Mouse (Mus musculus): ENCODE data around the gene Tmigd3. TPM values are rescaled to one million over a fixed set of nuclear protein-coding genes. Genes with fewer than 3 reads are reported as not detected.

The Tmigd3 gene
- polyA plus RNA-seq, 2 experiments, result 0.09 to 0.11 TPM

DNA sequence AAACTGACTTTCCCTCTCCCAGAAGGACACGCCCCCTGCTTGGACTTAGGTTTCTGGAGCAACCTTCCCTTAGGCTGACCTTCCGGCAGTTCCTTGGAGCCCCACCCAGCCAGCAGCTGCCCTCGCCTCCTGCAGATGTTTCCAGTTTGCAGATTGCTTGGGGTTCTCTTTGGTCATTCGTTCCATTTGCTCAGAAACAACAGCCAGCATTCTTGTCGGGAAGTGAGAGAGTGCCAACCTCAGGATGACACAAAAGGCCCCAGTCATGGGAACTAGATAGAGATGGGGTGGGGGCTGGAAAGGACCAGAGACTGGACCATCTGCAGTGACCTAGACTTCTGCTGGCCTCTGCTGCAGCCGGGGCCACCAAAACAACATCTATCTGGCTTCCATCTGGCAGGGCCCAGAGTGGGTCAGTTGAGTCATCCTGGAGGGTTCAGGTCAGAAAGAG, 23.3 kb downstream of the Tmigd3 start:
- H3K36me3 ChIP-seq (replicated peaks; ENCODE audit: control insufficient read depth, insufficient read depth, low read depth), result no peaks in the 10 kb centered on the region
- no peaks in the 10 kb centered on the region for H3K27me3 ChIP-seq (ENCODE audit: control insufficient read depth, insufficient read depth, low read length)
- H3K4me2 ChIP-seq (ENCODE audit: low read depth), result no peak overlapping the region; the same call in 1 of the 2 replicates
- no peak overlapping the region for H3K27ac ChIP-seq
- H3K4me1 ChIP-seq (replicated peaks; ENCODE audit: control insufficient read depth in 2 of 2, insufficient read depth in 2 of 2, low read length in 1 of 2), result peaks cover 14 to 35% of the 10 kb centered on the region in 2 experiments
- ATAC-seq (ENCODE audit: insufficient read depth) (no peak), DNase-seq (ENCODE audit: low read depth in 3 of 3, low spot score in 3 of 3) (no peak)
- no peak overlapping the region for H3K9ac ChIP-seq (replicated peaks)
- 26% methylated on average over 6 of the region's 6 CpGs for WGBS (ENCODE audit: insufficient replicate concordance)
- no peak overlapping the region for H3K4me3 ChIP-seq (ENCODE audit: insufficient read depth in 1 of 2, low read depth in 2 of 2, low read length in 2 of 2)
- H3K9me3 ChIP-seq (ENCODE audit: control insufficient read depth, low read length), result no peaks in the 10 kb centered on the region
- TF ChIP-seq CTCF (IDR thresholded peaks at IDR 0.05; ENCODE audit: low read depth) (no peak), EP300 (IDR thresholded peaks at IDR 0.05; ENCODE audit: low read depth) (no peak)

DNA sequence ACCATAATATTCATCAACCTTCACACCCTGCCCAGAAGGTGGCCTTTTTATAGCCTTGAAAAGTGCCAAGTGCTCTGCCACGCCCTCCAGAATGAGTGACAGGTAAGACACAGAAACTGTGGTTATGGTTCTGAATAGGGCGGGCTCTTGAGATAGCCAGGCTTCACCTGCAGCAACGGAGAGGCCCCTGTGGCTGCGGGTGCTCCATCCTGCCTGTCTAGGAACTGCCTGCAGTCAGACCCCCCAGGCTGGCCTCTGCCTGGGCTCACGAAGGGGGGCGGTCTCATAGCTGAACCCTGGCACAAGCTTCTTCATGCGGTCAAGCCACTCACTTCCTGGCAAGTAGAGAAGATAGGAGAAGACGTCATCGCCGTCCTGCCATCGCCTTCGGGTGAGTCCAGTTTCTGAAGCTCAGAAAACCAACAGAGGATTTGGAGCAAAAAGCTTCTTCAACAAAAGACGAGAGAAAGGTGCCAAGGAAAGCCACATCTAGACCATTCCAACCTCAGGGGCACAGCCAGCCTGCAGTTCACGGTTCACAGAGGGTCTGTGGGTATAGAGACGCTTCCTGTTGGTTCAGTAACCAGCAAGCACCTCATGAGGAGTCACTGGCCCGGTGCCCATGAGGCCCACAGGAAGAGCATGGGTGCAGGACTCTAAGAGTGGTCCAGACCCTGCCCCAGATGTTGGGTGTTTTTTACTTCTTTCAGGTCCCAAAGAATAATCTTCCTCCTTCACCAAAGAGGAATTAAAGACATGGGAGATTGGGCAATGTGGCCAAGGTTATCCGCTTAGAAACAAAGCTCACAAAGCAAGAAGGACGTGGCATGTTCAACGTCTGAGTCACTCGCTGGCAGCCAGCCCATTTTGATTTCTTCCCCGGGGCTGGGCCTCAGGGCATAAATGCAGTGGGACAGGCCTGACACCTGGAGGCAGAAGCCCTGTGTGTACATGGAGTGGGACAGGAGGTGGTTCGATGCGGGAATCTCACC, 24.2 kb downstream of the Tmigd3 start:
- TF ChIP-seq CTCF (IDR thresholded peaks at IDR 0.05; ENCODE audit: low read depth) (peak; percentile 84), EP300 (IDR thresholded peaks at IDR 0.05; ENCODE audit: low read depth) (no peak)
- Histone ChIP-seq H3K36me3 (replicated peaks; ENCODE audit: control insufficient read depth, insufficient read depth, low read depth) (no peaks in the 10 kb centered on the region), H3K4me3 (ENCODE audit: insufficient read depth in 1 of 2, low read depth in 2 of 2, low read length in 2 of 2) (no peak overlapping the region), H3K9ac (replicated peaks) (no peak overlapping the region), H3K4me1 (replicated peaks; ENCODE audit: control insufficient read depth in 2 of 2, insufficient read depth in 2 of 2, low read length in 1 of 2) (peaks cover 14 to 37% of the 10 kb centered on the region in 2 experiments), H3K9me3 (ENCODE audit: control insufficient read depth, low read length) (no peaks in the 10 kb centered on the region), H3K27ac (no peak overlapping the region), H3K4me2 (ENCODE audit: low read depth) (peak overlapping the region; percentile 34), H3K27me3 (ENCODE audit: control insufficient read depth, insufficient read depth, low read length) (no peaks in the 10 kb centered on the region)
- ATAC-seq (ENCODE audit: insufficient read depth) (peak; percentile 17; the same call in 1 of the 2 replicates), DNase-seq (ENCODE audit: low read depth in 3 of 3, low spot score in 3 of 3) (peak in 1 of 3 experiments; percentile 58)
- 15% methylated on average over 23 of the region's 23 CpGs for WGBS (ENCODE audit: insufficient replicate concordance)

DNA sequence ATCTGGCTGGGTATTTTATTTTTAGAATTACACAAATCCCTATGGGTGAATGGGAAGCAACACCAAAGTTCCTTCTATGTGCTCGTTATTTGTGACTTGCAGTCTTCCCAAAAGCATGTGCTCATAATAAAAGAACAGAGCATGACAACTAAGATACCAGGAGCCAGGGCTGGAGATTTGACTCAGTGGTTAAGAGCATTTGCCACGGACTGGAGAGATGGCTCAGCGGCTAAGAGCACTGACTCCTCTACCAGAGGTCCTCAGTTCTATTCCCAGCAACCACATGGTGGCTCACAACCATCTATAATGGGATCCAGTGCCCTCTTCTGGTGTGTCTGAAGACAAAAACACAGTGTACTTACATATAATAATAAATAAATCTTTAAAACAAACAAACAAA, 26.1 kb downstream of the Tmigd3 start:
- no peak for TF ChIP-seq EP300 (IDR thresholded peaks at IDR 0.05; ENCODE audit: low read depth)
- TF ChIP-seq CTCF (IDR thresholded peaks at IDR 0.05; ENCODE audit: low read depth), result no peak
- no peak for ATAC-seq (ENCODE audit: insufficient read depth)
- WGBS (ENCODE audit: insufficient replicate concordance), result 59% methylated on average over 3 of the region's 3 CpGs

DNA sequence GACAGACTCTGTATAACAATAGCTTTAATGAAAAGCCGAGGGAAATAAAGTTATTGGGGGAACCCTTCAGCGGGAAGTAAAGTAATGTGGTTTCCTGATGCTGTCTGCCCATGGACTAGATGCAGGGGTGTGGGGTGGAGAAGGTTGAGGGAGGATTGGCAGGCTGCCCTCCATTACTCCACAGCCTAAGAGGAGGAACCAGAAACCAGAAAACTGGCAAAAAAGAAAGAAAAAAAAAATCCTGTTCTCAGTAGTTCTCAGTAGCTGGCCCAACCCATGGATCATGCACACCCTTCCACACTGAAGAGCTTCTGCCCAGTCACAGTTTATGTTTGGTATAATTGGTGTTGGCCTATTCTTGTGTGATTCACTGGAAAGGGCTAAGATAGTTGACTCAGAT, 27.6 kb downstream of the Tmigd3 start:
- H3K27me3 ChIP-seq (ENCODE audit: control insufficient read depth, insufficient read depth, low read length), result no peaks in the 10 kb centered on the region
- H3K9ac ChIP-seq (replicated peaks), result no peak overlapping the region
- H3K9me3 ChIP-seq (ENCODE audit: control insufficient read depth, low read length), result no peaks in the 10 kb centered on the region
- H3K27ac ChIP-seq, result no peak overlapping the region
- no peak for DNase-seq (ENCODE audit: low read depth in 3 of 3, low spot score in 3 of 3)
- no peak overlapping the region for H3K4me2 ChIP-seq (ENCODE audit: low read depth)
- WGBS (ENCODE audit: insufficient replicate concordance), result 13% methylated on average over 2 of the region's 2 CpGs
- peaks cover 2 to 16% of the 10 kb centered on the region in 2 experiments; a peak in 3 of 4 replicates for H3K4me1 ChIP-seq (replicated peaks; ENCODE audit: control insufficient read depth in 2 of 2, insufficient read depth in 2 of 2, low read length in 1 of 2)
- H3K36me3 ChIP-seq (replicated peaks; ENCODE audit: control insufficient read depth, insufficient read depth, low read depth), result no peaks in the 10 kb centered on the region
- ATAC-seq (ENCODE audit: insufficient read depth), result no peak
- TF ChIP-seq EP300 (IDR thresholded peaks at IDR 0.05; ENCODE audit: low read depth) (no peak), CTCF (IDR thresholded peaks at IDR 0.05; ENCODE audit: low read depth) (no peak)
- no peak overlapping the region for H3K4me3 ChIP-seq (ENCODE audit: insufficient read depth in 1 of 2, low read depth in 2 of 2, low read length in 2 of 2)

More for the DNA sequence above, 26.1 kb downstream of the Tmigd3 start:
- H3K36me3 ChIP-seq (replicated peaks; ENCODE audit: control insufficient read depth, insufficient read depth, low read depth), result no peaks in the 10 kb centered on the region
- H3K4me2 ChIP-seq (ENCODE audit: low read depth), result no peak overlapping the region
- no peak overlapping the region for H3K9ac ChIP-seq (replicated peaks)
- H3K27ac ChIP-seq, result no peak overlapping the region
- H3K4me3 ChIP-seq (ENCODE audit: insufficient read depth in 1 of 2, low read depth in 2 of 2, low read length in 2 of 2), result no peak overlapping the region
- H3K9me3 ChIP-seq (ENCODE audit: control insufficient read depth, low read length), result no peaks in the 10 kb centered on the region
- no peaks in the 10 kb centered on the region for H3K27me3 ChIP-seq (ENCODE audit: control insufficient read depth, insufficient read depth, low read length)
- H3K4me1 ChIP-seq (replicated peaks; ENCODE audit: control insufficient read depth in 2 of 2, insufficient read depth in 2 of 2, low read length in 1 of 2), result peaks cover 14 to 31% of the 10 kb centered on the region in 2 experiments
- DNase-seq (ENCODE audit: low read depth in 3 of 3, low spot score in 3 of 3), result no peak

DNA sequence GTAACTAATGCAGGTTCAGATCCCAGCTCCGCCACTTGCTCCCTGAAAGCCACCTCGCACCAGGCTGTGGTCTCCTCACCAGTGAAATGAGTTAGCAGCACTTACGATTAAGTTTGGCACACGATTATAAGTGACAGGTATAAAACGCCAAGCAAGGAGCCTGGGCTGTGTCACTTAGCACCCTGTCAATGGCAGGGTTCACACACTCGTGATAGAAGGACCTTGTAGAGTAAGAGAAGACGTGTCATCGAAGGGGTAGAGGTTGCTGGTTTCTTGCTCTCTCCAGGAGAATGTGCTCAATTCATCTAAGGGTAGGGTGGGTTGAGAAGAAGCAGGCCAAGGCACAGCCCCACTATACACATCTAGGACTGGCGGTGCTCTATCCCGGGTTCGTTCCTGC, 28.2 kb downstream of the Tmigd3 start:
- Histone ChIP-seq H3K27me3 (ENCODE audit: control insufficient read depth, insufficient read depth, low read length) (no peaks in the 10 kb centered on the region), H3K4me1 (replicated peaks; ENCODE audit: control insufficient read depth in 2 of 2, insufficient read depth in 2 of 2, low read length in 1 of 2) (peaks cover 0 to 14% of the 10 kb centered on the region in 2 experiments; a peak in 3 of 4 replicates), H3K9ac (replicated peaks) (no peak overlapping the region), H3K4me3 (ENCODE audit: insufficient read depth in 1 of 2, low read depth in 2 of 2, low read length in 2 of 2) (no peak overlapping the region), H3K4me2 (ENCODE audit: low read depth) (no peak overlapping the region), H3K27ac (no peak overlapping the region), H3K9me3 (ENCODE audit: control insufficient read depth, low read length) (no peaks in the 10 kb centered on the region), H3K36me3 (replicated peaks; ENCODE audit: control insufficient read depth, insufficient read depth, low read depth) (no peaks in the 10 kb centered on the region)
- no peak for TF ChIP-seq CTCF (IDR thresholded peaks at IDR 0.05; ENCODE audit: low read depth)
- DNase-seq (ENCODE audit: low read depth in 3 of 3, low spot score in 3 of 3), result no peak
- no peak for ATAC-seq (ENCODE audit: insufficient read depth)
- 74% methylated on average over 11 of the region's 11 CpGs for WGBS (ENCODE audit: insufficient replicate concordance)

Data from liver, embryonic 14.5 days (tissue).